Mouse (Mus musculus) kidney, adult 2 months (tissue): ENCODE measurements around the gene Nme4. TPM values are rescaled to one million over a fixed set of nuclear protein-coding genes. Genes with fewer than 3 reads are reported as not detected.

Experiments
- DNase-seq: peaks from one replicate; pipeline ENCODE4 v3.0.0; 2021
- H3K27ac ChIP-seq: fragments of 200-500 bp; 2 replicates; pipeline ENCODE4 v1.5.1; 2012; ENCODE audit warnings: low read depth, low read length, control low read depth, inconsistent platforms; ENCODE audit not compliant: insufficient read depth
- H3K27me3 ChIP-seq: fragments of 200-500 bp; replicated peaks from 2 replicates; pipeline ENCODE4 v1.6.1; 2012; ENCODE audit warnings: mild to moderate bottlenecking, moderate library complexity, low read length, inconsistent platforms; ENCODE audit not compliant: control insufficient read depth, insufficient read depth
- H3K36me3 ChIP-seq: fragments of 200-500 bp; 2 replicates; pipeline ENCODE4 v1.6.1; 2012; ENCODE audit warnings: mild to moderate bottlenecking, moderate library complexity, low read length, inconsistent platforms; ENCODE audit not compliant: control insufficient read depth, insufficient read depth
- H3K4me1 ChIP-seq: fragments of 200-500 bp; 2 replicates; pipeline ENCODE4 v1.6.1; 2011; ENCODE audit warnings: low read length; ENCODE audit not compliant: control insufficient read depth, insufficient read depth
- H3K4me3 ChIP-seq: fragments of 200-500 bp; 2 replicates; pipeline ENCODE4 v1.5.1; 2011; ENCODE audit warnings: mild to moderate bottlenecking, low read depth, low read length, control low read depth; ENCODE audit not compliant: insufficient read depth
- CTCF ChIP-seq: fragments of 200-500 bp; conservative IDR thresholded peaks from 2 replicates; pipeline ENCODE4 v1.5.1; 2011; ENCODE audit warnings: low read depth, mild to moderate bottlenecking, control low read depth, low read length, moderate library complexity, mixed read lengths; ENCODE audit not compliant: insufficient read depth, insufficient read length
- POLR2A ChIP-seq: fragments of 200-500 bp; IDR thresholded peaks from one replicate; pipeline ENCODE4 v1.6.1; 2011; ENCODE audit warnings: low read depth, low read length, control low read depth
- WGBS: fragments of 180-500 bp; shearing (Covaris S2); methylation state at CpG from one replicate; pipeline ENCODE4 v1.1.7; 2018; 5-methylcytosine and 5-hydroxymethylcytosine counted together
- polyA plus RNA-seq: library from polyadenylated mRNA; depleted of rRNA; stranded (reverse); fragments of >200 nt; gene quantifications from 2 replicates; pipeline ENCODE4 v1.2.3, GENCODE M21; 2012; rRNA removed

Nme4 gene
- 36.2 and 45.6 TPM in 2 replicates for polyA plus RNA-seq

GRCm38 (mm10) chr17:26095121-26095740 is at the start of gene Nme4:
Nme4 (minus strand) TSS chr17:26095602.
- Histone ChIP-seq H3K4me1 (no peaks in the 10 kb centered on the region; the same call in 1 of the 2 replicates), H3K27me3 (no peaks in the 10 kb centered on the region), H3K36me3 (no peaks in the 10 kb centered on the region), H3K4me3 (peak within 1 kb of the TSS; percentile 58), H3K27ac (no peak within 1 kb of the TSS)
- 4% methylated on average over 47 of the region's 47 CpGs for WGBS
- no peak for TF ChIP-seq CTCF
- no peak for TF ChIP-seq POLR2A
- peak; percentile 44 for DNase-seq

- Histone ChIP-seq H3K4me3 (no peak overlapping the region), H3K4me1 (peaks cover 18% of the 10 kb centered on the region; the same call in 1 of the 2 replicates), H3K27me3 (no peaks in the 10 kb centered on the region), H3K27ac (no peak overlapping the region), H3K36me3 (no peaks in the 10 kb centered on the region)
- no peak for DNase-seq
- TF ChIP-seq CTCF: no peak
- 89% methylated on average over 5 of the region's 5 CpGs for WGBS
These were observed 48.0 kb upstream of the Nme4 start for GRCm38 (mm10) chr17:26143386-26143785.

GRCm38 (mm10) chr17:26142796-26143195 is 47.4 kb upstream of the Nme4 start:
- WGBS: 64% methylated on average over 4 of the region's 4 CpGs
- Histone ChIP-seq H3K4me3 (no peak overlapping the region), H3K4me1 (peaks cover 21% of the 10 kb centered on the region; the same call in 1 of the 2 replicates), H3K36me3 (no peaks in the 10 kb centered on the region), H3K27me3 (no peaks in the 10 kb centered on the region), H3K27ac (0 out of 2 replicates have a peak overlapping the region, but pooled peaks have one; percentile 26)
- TF ChIP-seq POLR2A (no peak), CTCF (no peak)
- no peak for DNase-seq

GRCm38 (mm10) chr17:26138901-26139381 is 43.5 kb upstream of the Nme4 start:
- peak overlapping the region; percentile 98 for H3K4me3 ChIP-seq
- DNase-seq: no peak
- no peak for TF ChIP-seq POLR2A
- TF ChIP-seq CTCF: no peak
- H3K4me1 ChIP-seq: peaks cover 18% of the 10 kb centered on the region; the same call in 1 of the 2 replicates
- H3K27ac ChIP-seq: peak overlapping the region; percentile 66
- no peaks in the 10 kb centered on the region for H3K36me3 ChIP-seq
- WGBS: 4% methylated on average over 58 of the region's 58 CpGs
- H3K27me3 ChIP-seq: no peaks in the 10 kb centered on the region

- Histone ChIP-seq H3K4me1 (peaks cover 18% of the 10 kb centered on the region; the same call in 1 of the 2 replicates), H3K4me3 (peak within 1 kb of the TSS; percentile 98), H3K27me3 (no peaks in the 10 kb centered on the region), H3K27ac (peak within 1 kb of the TSS; percentile 66), H3K36me3 (no peaks in the 10 kb centered on the region)
- WGBS: under 1% methylated on average over 42 of the region's 42 CpGs
- peak; percentile 98 for DNase-seq
- TF ChIP-seq POLR2A (peak; percentile 23), CTCF (no peak; the same call in 1 of the 2 replicates)
These were observed 42.9 kb upstream of the Nme4 start, which contains the start of gene Axin1 for GRCm38 (mm10) chr17:26138239-26138836. Axin1 (plus strand) TSS chr17:26138688.

GRCm38 (mm10) chr17:26137751-26138130 is 42.3 kb upstream of the Nme4 start:
- H3K4me3 ChIP-seq: peak overlapping the region; percentile 98
- H3K27ac ChIP-seq: no peak overlapping the region
- no peaks in the 10 kb centered on the region for H3K36me3 ChIP-seq
- no peak for TF ChIP-seq POLR2A
- no peak for TF ChIP-seq CTCF
- WGBS: 72% methylated on average over 2 of the region's 2 CpGs
- no peak for DNase-seq
- H3K4me1 ChIP-seq: peaks cover 12% of the 10 kb centered on the region; the same call in 1 of the 2 replicates
- no peaks in the 10 kb centered on the region for H3K27me3 ChIP-seq

GRCm38 (mm10) chr17:26137106-26137750 is 41.8 kb upstream of the Nme4 start:
- Histone ChIP-seq H3K27ac (no peak overlapping the region), H3K4me1 (peaks cover 11% of the 10 kb centered on the region; the same call in 1 of the 2 replicates), H3K27me3 (no peaks in the 10 kb centered on the region), H3K4me3 (no peak overlapping the region), H3K36me3 (no peaks in the 10 kb centered on the region)
- TF ChIP-seq POLR2A (no peak), CTCF (no peak)
- WGBS: 81% methylated on average over 11 of the region's 11 CpGs
- DNase-seq: no peak
